Mouse (Mus musculus): ENCODE results near the gene Hinfp. TPM values are rescaled to one million over a fixed set of nuclear protein-coding genes. Genes with fewer than 3 reads are reported as not detected.

Hinfp gene
- polyA plus RNA-seq (2012; ENCODE audit: insufficient read depth, low replicate concordance): 1.3 and 4.9 TPM in 2 replicates

DNA sequence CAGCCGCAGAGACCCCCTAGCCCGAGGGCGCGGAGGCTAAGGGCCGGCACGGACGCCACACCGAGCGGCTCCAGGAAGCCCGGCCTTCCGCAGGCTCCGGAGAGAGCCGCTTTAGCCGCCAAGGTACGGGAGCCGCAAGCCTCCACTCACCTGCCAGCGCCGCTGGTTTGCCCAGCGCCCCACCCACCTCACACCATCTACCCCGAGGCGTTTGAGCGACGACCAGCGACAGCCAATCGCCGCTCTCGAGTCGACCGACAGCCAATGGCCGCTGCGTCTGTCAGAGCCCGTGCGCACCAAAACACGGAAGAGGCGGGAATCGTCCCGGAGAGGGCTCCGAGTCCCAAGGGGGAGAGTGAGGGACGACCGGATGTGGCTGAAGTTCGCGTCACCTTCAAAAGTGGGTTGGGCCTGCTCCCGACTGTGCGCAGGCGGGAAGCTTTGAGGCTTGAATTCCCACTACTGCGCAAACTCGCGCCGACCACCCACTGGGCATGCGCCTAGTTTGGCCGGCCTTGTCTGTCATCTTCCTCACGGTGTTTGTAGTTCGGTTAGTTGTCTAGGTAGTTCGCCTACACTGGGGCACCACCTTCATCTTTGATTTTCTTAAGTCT is at the start of gene Hinfp:
Gene Hinfp, minus strand, starts transcription at position 206 of the 614 bp plus-strand sequence.
- H3K4me1 ChIP-seq: peaks cover 46% of the 10 kb centered on the region
- H3K36me3 ChIP-seq (replicated peaks; ENCODE audit: low read length): peaks cover 50% of the 10 kb centered on the region
- H3K4me3 ChIP-seq (replicated peaks): peak within 1 kb of the TSS; percentile 93
- TF ChIP-seq FLI1 (IDR thresholded peaks at IDR 0.05; ENCODE audit: low read length): peak; percentile 99; the same call in 1 of the 2 replicates
- TF ChIP-seq GATA1 (IDR thresholded peaks at IDR 0.05; ENCODE audit: borderline replicate concordance, low read length): no peak
- no peaks in the 10 kb centered on the region for H3K9me3 ChIP-seq
- H3K27me3 ChIP-seq (replicated peaks): no peaks in the 10 kb centered on the region

DNA sequence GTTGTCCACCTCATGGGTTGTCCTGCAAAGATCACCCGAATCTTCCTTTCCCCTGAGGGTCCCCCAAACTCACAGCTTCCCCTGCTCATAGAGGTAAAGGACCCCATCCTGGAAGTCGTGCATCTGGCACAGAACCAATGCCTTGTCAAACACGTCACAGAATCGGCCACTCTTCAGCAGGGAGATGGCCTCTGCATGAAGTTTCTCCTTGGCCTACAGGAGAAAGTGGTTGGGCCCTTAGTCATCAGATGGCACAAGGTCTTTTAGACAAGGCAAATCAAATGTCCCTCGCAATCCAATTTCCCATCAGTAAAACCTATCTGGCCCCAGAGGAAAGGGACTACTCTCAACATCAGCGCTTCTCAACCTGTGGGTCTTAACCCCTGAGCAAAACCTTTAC is 47.7 kb upstream of the Hinfp start:
- Histone ChIP-seq H3K9me3 (no peaks in the 10 kb centered on the region), H3K27me3 (replicated peaks) (no peaks in the 10 kb centered on the region), H3K4me1 (peaks cover 25% of the 10 kb centered on the region), H3K36me3 (replicated peaks; ENCODE audit: low read length) (peaks cover 98% of the 10 kb centered on the region), H3K4me3 (replicated peaks) (no peak overlapping the region)
- TF ChIP-seq GATA1 (IDR thresholded peaks at IDR 0.05; ENCODE audit: borderline replicate concordance, low read length) (no peak), FLI1 (IDR thresholded peaks at IDR 0.05; ENCODE audit: low read length) (no peak)

DNA sequence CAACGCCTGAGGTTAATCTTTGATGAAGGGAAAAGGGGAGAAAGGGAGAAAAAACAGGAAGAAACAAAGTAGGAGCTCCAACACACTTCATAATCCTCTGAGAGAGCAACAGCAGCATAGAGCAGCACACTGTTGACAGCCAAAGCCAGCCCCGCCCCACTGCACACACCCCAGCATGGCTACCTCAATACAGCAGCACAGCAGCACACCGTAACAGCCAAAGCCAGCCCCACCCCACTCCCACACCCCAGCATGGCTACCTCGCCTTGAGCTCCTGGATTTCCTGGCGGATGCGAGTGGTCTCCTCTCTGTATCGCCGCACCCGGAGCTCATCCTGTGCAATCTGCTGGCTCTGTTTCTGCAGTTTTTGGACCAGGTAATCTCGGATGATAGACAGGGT is 46.9 kb upstream of the Hinfp start:
- TF ChIP-seq GATA1 (IDR thresholded peaks at IDR 0.05; ENCODE audit: borderline replicate concordance, low read length) (no peak), FLI1 (IDR thresholded peaks at IDR 0.05; ENCODE audit: low read length) (no peak)
- Histone ChIP-seq H3K27me3 (replicated peaks) (no peaks in the 10 kb centered on the region), H3K9me3 (no peaks in the 10 kb centered on the region), H3K4me3 (replicated peaks) (no peak overlapping the region), H3K4me1 (peaks cover 22% of the 10 kb centered on the region), H3K36me3 (replicated peaks; ENCODE audit: low read length) (peaks cover 99% of the 10 kb centered on the region)

DNA sequence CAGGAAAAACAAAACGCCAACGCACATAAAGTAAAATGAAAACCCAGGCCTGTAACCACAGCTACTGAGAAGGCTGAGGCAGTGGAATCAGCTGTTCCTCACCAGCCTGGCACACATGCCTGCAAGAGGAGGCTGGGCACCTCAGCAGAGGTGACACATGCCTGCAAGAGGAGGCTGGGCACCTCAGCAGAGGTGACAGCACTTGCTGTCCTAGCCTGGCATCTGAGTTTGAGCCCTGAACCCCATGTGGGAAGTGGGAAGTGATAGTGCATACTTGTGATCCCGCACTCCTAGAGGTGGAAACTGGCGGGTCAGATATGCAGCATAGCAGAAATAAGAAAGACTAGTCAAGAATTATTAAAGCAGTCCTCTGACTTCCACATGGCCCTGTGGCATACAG is 45.9 kb upstream of the Hinfp start:
- H3K36me3 ChIP-seq (replicated peaks; ENCODE audit: low read length): peaks cover 99% of the 10 kb centered on the region
- H3K27me3 ChIP-seq (replicated peaks): no peaks in the 10 kb centered on the region
- TF ChIP-seq GATA1 (IDR thresholded peaks at IDR 0.05; ENCODE audit: borderline replicate concordance, low read length) (no peak), FLI1 (IDR thresholded peaks at IDR 0.05; ENCODE audit: low read length) (no peak)
- H3K4me1 ChIP-seq: peaks cover 19% of the 10 kb centered on the region
- no peak overlapping the region for H3K4me3 ChIP-seq (replicated peaks)
- no peaks in the 10 kb centered on the region for H3K9me3 ChIP-seq

DNA sequence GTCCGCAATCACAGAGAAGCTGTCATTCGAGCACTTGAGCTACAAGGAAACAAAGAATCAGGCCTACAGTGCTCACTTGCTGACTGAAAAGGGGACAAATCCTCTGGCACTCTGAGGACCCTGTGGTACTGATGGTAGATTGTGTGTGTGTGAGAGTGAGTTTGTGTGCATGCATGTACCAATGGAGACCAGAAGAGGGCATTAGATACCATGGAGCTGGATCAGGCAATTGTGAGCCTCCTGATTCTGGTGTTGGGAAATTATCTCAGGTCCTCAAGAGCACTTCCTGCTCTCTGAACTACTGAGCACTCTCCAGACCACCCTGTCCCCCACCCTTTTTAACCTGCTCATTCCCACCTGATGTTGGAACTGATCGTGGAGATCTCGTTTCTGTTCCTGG is 43.1 kb upstream of the Hinfp start:
- no peaks in the 10 kb centered on the region for H3K27me3 ChIP-seq (replicated peaks)
- no peaks in the 10 kb centered on the region for H3K9me3 ChIP-seq
- H3K4me1 ChIP-seq: peaks cover 33% of the 10 kb centered on the region
- TF ChIP-seq GATA1 (IDR thresholded peaks at IDR 0.05; ENCODE audit: borderline replicate concordance, low read length): no peak
- TF ChIP-seq FLI1 (IDR thresholded peaks at IDR 0.05; ENCODE audit: low read length): no peak
- no peak overlapping the region for H3K4me3 ChIP-seq (replicated peaks)
- peaks cover 81% of the 10 kb centered on the region for H3K36me3 ChIP-seq (replicated peaks; ENCODE audit: low read length)

DNA sequence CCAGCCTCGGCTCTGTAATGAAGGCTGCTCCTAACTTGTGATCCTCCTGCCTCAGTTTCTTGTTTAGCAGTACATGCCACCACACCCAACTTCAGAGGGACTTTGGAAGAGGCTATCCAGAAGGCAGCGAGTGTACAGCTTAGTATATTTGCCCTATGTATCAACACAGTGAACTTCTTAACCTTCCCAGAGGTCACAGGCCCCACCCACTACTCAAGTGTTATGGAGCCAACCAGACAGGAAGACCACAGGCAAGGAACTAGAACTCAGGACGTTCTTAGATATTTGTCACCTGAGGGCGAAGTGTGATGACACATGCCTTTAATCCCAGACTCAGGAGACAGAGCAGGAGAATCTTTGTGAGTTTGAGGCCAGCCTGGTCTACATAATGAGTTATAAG is 42.1 kb upstream of the Hinfp start:
- Histone ChIP-seq H3K4me3 (replicated peaks) (no peak overlapping the region), H3K36me3 (replicated peaks; ENCODE audit: low read length) (peaks cover 72% of the 10 kb centered on the region), H3K27me3 (replicated peaks) (no peaks in the 10 kb centered on the region), H3K9me3 (no peaks in the 10 kb centered on the region), H3K4me1 (peaks cover 37% of the 10 kb centered on the region)
- no peak for TF ChIP-seq FLI1 (IDR thresholded peaks at IDR 0.05; ENCODE audit: low read length)
- no peak for TF ChIP-seq GATA1 (IDR thresholded peaks at IDR 0.05; ENCODE audit: borderline replicate concordance, low read length)

DNA sequence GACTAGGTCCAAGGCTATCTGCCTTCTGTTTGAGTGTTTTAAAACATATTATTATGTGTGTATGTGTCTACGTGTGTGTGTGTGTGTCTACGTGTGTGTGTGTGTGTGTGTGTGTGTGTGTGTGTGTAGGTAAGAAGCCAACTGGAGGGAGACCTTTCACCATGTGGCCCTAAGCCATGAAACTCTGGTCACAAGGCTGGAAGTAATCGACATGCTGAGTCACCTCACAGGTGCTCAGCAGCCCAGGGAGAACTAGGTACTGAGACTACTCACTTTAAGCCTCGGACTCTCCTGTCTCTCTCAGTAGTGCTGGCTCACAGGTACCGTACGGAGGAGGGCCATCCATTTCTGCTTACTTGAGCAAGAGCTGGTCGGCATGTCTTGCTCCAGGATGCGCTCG is 41.7 kb upstream of the Hinfp start:
- H3K36me3 ChIP-seq (replicated peaks; ENCODE audit: low read length): peaks cover 71% of the 10 kb centered on the region
- TF ChIP-seq FLI1 (IDR thresholded peaks at IDR 0.05; ENCODE audit: low read length) (no peak), GATA1 (IDR thresholded peaks at IDR 0.05; ENCODE audit: borderline replicate concordance, low read length) (no peak)
- no peaks in the 10 kb centered on the region for H3K27me3 ChIP-seq (replicated peaks)
- peaks cover 41% of the 10 kb centered on the region for H3K4me1 ChIP-seq
- no peaks in the 10 kb centered on the region for H3K9me3 ChIP-seq
- no peak overlapping the region for H3K4me3 ChIP-seq (replicated peaks)

DNA sequence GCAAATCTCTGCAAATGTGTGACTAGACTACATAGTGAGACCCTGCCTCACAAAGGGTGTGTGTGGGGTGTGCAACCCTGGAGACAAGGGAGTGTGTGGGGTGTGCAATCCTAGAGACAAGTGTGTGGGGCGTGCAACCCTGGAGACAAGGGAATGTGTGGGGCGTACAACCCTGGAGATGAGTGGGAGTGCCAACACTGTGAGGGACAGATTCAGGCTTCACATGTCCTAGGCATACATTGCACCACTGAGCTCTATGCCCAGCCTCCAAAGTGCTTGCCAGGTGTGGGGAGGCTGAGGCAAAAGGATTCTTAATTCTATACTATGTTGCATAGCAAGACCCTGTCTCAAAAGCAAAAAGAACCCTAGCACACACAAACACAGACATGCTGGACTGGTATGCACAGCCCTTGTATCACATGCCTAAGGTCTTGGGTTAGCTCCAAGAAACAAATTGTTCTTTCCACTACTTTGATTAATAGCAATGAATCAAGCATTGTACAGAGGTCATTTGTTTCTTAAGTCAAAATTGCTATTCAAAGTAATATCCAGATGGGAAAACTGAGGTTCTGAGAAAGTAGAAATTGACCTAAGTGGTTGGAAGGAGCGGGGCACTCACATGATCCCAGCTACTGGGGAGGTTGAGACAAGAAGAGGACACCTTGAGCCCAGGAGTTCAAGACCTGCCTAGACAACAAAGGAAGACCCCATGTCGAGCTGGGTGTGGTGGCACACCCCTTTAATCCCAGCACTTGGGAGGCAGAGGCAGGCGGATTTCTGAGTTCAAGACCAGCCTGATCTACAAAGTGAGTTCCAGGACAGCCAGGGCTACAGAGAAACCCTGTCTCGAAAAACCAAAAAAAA is 40.3 kb upstream of the Hinfp start:
- H3K4me1 ChIP-seq: peaks cover 50% of the 10 kb centered on the region
- peaks cover 71% of the 10 kb centered on the region for H3K36me3 ChIP-seq (replicated peaks; ENCODE audit: low read length)
- TF ChIP-seq GATA1 (IDR thresholded peaks at IDR 0.05; ENCODE audit: borderline replicate concordance, low read length) (no peak), FLI1 (IDR thresholded peaks at IDR 0.05; ENCODE audit: low read length) (no peak)
- H3K4me3 ChIP-seq (replicated peaks): peak overlapping the region; percentile 38
- H3K27me3 ChIP-seq (replicated peaks): no peaks in the 10 kb centered on the region
- no peaks in the 10 kb centered on the region for H3K9me3 ChIP-seq

DNA sequence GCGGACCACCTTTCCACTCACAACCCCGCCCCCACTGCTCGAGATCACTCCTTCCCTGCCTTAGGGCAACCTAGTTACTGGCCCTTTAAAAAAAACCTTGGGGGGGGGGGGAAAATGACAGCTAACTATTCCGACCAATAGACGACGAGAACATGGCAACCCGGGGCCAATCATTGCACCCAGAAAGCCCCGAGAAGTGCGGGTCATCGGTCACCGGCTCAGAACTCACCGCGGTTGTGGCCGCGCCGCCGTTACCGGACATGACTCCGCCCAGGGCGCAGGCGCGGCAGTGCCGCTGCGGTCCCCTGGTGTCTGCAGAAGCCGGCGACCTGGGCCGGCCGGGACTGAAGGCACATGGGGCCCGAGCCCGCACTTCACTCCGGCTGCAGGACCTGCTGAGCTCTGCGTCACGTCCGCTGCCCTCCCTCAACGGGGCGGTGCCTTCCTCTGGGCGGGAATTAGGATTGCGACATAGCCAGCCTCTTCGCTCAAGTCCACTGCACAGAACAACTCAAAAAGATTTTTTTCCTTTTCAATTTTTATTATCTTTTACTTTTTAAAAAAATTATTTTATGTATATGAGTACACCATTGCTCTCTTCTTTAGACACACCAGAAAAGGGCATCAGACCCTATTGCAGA is 38.4 kb upstream of the Hinfp start, which contains the start of gene Hmbs:
Gene Hmbs, minus strand, starts transcription at position 448 of the 641 bp plus-strand sequence.
- Histone ChIP-seq H3K4me1 (peaks cover 54% of the 10 kb centered on the region), H3K9me3 (no peaks in the 10 kb centered on the region), H3K36me3 (replicated peaks; ENCODE audit: low read length) (peaks cover 70% of the 10 kb centered on the region), H3K27me3 (replicated peaks) (no peaks in the 10 kb centered on the region), H3K4me3 (replicated peaks) (peak within 1 kb of the TSS; percentile 94)
- TF ChIP-seq GATA1 (IDR thresholded peaks at IDR 0.05; ENCODE audit: borderline replicate concordance, low read length) (no peak), FLI1 (IDR thresholded peaks at IDR 0.05; ENCODE audit: low read length) (0 out of 2 replicates have a peak, but pooled peaks have one; percentile 12)
